Mouse (Mus musculus) effector memory CD4-positive, alpha-beta T cell, adult 7 months (primary cell): ENCODE data around the gene Vps36. TPM values are rescaled to one million over a fixed set of nuclear protein-coding genes. Genes with fewer than 3 reads are reported as not detected.

Source experiments
- polyA plus RNA-seq: library from polyadenylated mRNA; unstranded; fragments of 100-300 nt; shearing (Covaris generic); gene quantifications from one replicate; pipeline ENCODE4 v1.2.1, GENCODE M21; 2017

The Vps36 gene
- polyA plus RNA-seq: 32.4 TPM

GRCm38 (mm10) chr8:22192660-22193431 is at the start of gene Vps36:
TSS of gene Vps36 (plus strand) at chr8:22192809.

GRCm38 (mm10) chr8:22166080-22166603 is 26.5 kb upstream of the Vps36 start, which contains the start of gene Nek3:
TSS of gene Nek3 (minus strand) at chr8:22166435.

GRCm38 (mm10) chr8:22185431-22186397 is 6.9 kb upstream of the Vps36 start, which contains the start of gene Ckap2:
TSS of gene Ckap2 (minus strand) at chr8:22185819.

GRCm38 (mm10) chr8:22227061-22227877 is 34.7 kb downstream of the Vps36 start, which contains the start of gene Thsd1:
TSS of gene Thsd1 (plus strand) at chr8:22227313.

Other genes with a start within 250 kb of the Vps36 start
- gene Defb13, start 246.0 kb upstream of the Vps36 start, polyA plus RNA-seq: not detected
- gene Fam90a1a, start 234.1 kb upstream of the Vps36 start, polyA plus RNA-seq: 0.67 TPM
- 0.94 TPM for gene Ccdc70, start 223.0 kb upstream of the Vps36 start, polyA plus RNA-seq
- 0.13 TPM for gene Atp7b, start 132.5 kb upstream of the Vps36 start, polyA plus RNA-seq
- 11.3 TPM for gene Alg11, start 132.1 kb upstream of the Vps36 start, polyA plus RNA-seq
- 0.17 TPM for gene Nek5, start 67.8 kb upstream of the Vps36 start, polyA plus RNA-seq
- gene Nek3, start 26.4 kb upstream of the Vps36 start, polyA plus RNA-seq: 4.3 TPM
- 1.4 TPM for gene Ckap2, start 7.0 kb upstream of the Vps36 start, polyA plus RNA-seq
- gene Thsd1, start 34.5 kb downstream of the Vps36 start, polyA plus RNA-seq: 1.4 TPM
- not detected for gene Tpte, start 90.6 kb downstream of the Vps36 start, polyA plus RNA-seq
- gene Slc25a15, start 205.8 kb downstream of the Vps36 start, polyA plus RNA-seq: 9.5 TPM
- 12.0 TPM for gene Mrps31, start 218.6 kb downstream of the Vps36 start, polyA plus RNA-seq